Mouse (Mus musculus): ENCODE results near the gene Sept5. TPM values are rescaled to one million over a fixed set of nuclear protein-coding genes. Genes with fewer than 3 reads are reported as not detected.

The Sept5 gene
- polyA plus RNA-seq (2017; shearing (Covaris generic)) = not detected

GRCm38 (mm10) chr16:18629390-18630231 lies at the start of gene Sept5:
Gene Sept5, minus strand, starts transcription at chr16:18629954.

GRCm38 (mm10) chr16:18626376-18626878 lies 3.3 kb downstream of the Sept5 start, which contains the start of gene Gm49601:
Gene Gm49601, minus strand, starts transcription at chr16:18626427.

GRCm38 (mm10) chr16:18622019-18622418 lies 7.7 kb downstream of the Sept5 start, which contains the start of gene Gp1bb:
Gene Gp1bb, minus strand, starts transcription at chr16:18622403.

GRCm38 (mm10) chr16:18589804-18590790 lies 39.7 kb downstream of the Sept5 start, which contains the start of gene Tbx1:
Gene Tbx1, minus strand, starts transcription at chr16:18590671.

Other genes with a start within 250 kb of the Sept5 start
- 31.0 TPM for gene Txnrd2, start 203.6 kb downstream of the Sept5 start, polyA plus RNA-seq (2017; shearing (Covaris generic))
- gene Comt, start 203.1 kb downstream of the Sept5 start, polyA plus RNA-seq (2017; shearing (Covaris generic)) = 78.3 TPM
- gene Gnb1l, start 131.2 kb downstream of the Sept5 start, polyA plus RNA-seq (2017; shearing (Covaris generic)) = 15.6 TPM
- 0.89 TPM for gene Rtl10, start 131.1 kb downstream of the Sept5 start, polyA plus RNA-seq (2017; shearing (Covaris generic))
- gene Tbx1, start 39.3 kb downstream of the Sept5 start, polyA plus RNA-seq (2017; shearing (Covaris generic)) = not detected
- gene Gp1bb, start 7.6 kb downstream of the Sept5 start, polyA plus RNA-seq (2017; shearing (Covaris generic)) = not detected
- not detected for gene Gm49601, start 3.5 kb downstream of the Sept5 start, polyA plus RNA-seq (2017; shearing (Covaris generic))
- gene Cldn5, start 146.9 kb upstream of the Sept5 start, polyA plus RNA-seq (2017; shearing (Covaris generic)) = not detected
- gene Ufd1, start 181.8 kb upstream of the Sept5 start, polyA plus RNA-seq (2017; shearing (Covaris generic)) = 140 TPM
- 9.4 TPM for gene Cdc45, start 182.0 kb upstream of the Sept5 start, polyA plus RNA-seq (2017; shearing (Covaris generic))
- gene 2510002D24Rik, start 206.6 kb upstream of the Sept5 start, polyA plus RNA-seq (2017; shearing (Covaris generic)) = 87.0 TPM
- not detected for gene Gm28539, start 206.6 kb upstream of the Sept5 start, polyA plus RNA-seq (2017; shearing (Covaris generic))
- 87.6 TPM for gene Mrpl40, start 246.9 kb upstream of the Sept5 start, polyA plus RNA-seq (2017; shearing (Covaris generic))
- gene Hira, start 247.1 kb upstream of the Sept5 start, polyA plus RNA-seq (2017; shearing (Covaris generic)) = 8.3 TPM

Data from activated CD4-positive, CD25-positive, alpha-beta regulatory T cell, adult 9 weeks (primary cell).